Mouse (Mus musculus) CH12.LX (cell line): ENCODE results near the gene Irx3.

Experiments
- CHD2 ChIP-seq: IDR thresholded peaks from 2 replicates; pipeline ENCODE4 v1.6.1; 2011; ENCODE audit warnings: low read length, improper control_type of control experiment
- CTCF ChIP-seq, 2 experiments: IDR thresholded peaks in 1 of 2; conservative IDR thresholded peaks in 1 of 2; 2 replicates each; pipeline ENCODE4 v1.5.1; 2011 to 2012; ENCODE audit warnings: low read depth in 2 of 2, low read length in 2 of 2, improper control_type of control experiment in 1 of 2, inconsistent platforms in 1 of 2, mild to moderate bottlenecking in 1 of 2, moderate library complexity in 1 of 2
- HCFC1 ChIP-seq: IDR thresholded peaks from 2 replicates; pipeline ENCODE4 v1.6.1; 2012; ENCODE audit warnings: low read depth, mild to moderate bottlenecking, inconsistent platforms, low read length, improper control_type of control experiment
- MAX ChIP-seq: IDR thresholded peaks from 2 replicates; pipeline ENCODE4 v1.6.1; 2011; ENCODE audit warnings: low read length, improper control_type of control experiment
- NELFE ChIP-seq: IDR thresholded peaks from 2 replicates; pipeline ENCODE4 v1.6.1; 2011; ENCODE audit warnings: low read depth, low read length, improper control_type of control experiment
- POLR2A ChIP-seq: IDR thresholded peaks from 2 replicates; pipeline ENCODE4 v1.6.1; 2011; ENCODE audit warnings: low read depth, mild to moderate bottlenecking, improper control_type of control experiment, low read length
- RAD21 ChIP-seq: IDR thresholded peaks from 2 replicates; pipeline ENCODE4 v1.6.1; 2011; ENCODE audit warnings: low read depth, mild to moderate bottlenecking, low read length, improper control_type of control experiment, moderate library complexity
- RCOR1 ChIP-seq: conservative IDR thresholded peaks from 2 replicates; pipeline ENCODE4 v1.6.1; 2012; ENCODE audit warnings: low read depth, mild to moderate bottlenecking, inconsistent platforms, low read length, improper control_type of control experiment
- USF2 ChIP-seq: conservative IDR thresholded peaks from 2 replicates; pipeline ENCODE4 v1.6.1; 2011; ENCODE audit warnings: low read depth, low read length, improper control_type of control experiment

DNA sequence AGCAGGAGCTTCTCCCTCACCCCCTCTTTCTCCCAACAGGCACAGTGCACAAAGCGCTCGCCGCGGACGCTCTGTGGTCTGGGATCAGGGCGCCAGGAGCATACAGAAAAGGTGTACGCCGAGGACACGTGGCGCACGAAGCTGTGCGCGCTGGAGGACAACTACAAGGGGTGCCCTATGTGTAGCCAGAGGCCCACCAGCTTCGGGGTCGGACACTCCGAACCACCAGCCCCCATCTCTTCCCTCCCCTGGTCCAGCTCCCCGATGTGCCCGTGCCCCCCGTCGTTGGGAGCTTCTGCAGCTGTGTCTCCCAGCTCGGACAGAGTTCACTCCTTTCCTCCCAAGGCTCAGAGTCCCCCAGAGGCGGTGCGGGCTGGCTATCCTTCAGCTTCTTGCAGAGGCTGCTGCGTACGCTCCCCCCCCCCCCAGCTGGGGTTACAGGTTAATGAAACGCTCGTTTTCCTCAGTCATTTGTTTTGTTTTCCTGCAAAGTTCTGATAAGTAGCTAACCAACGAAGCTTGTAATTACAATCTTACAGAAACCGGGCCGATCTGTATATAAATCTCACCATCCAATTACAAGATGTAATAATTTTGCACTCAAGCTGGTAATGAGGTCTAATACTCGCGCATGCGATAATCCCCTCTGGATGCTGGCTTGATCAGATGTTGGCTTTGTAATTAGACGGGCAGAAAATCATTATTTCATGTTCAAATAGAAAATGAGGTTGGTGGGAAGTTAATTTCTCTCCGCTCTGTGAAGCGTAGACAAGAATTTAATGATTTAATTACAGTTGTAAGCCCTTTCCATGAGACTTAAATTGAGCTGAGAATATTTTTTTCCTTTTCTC is 2.8 kb upstream of the Irx3 start:
- TF ChIP-seq USF2 (no peak), RAD21 (no peak), CTCF (conservative IDR thresholded peaks at IDR 0.05 in 1 of 2, IDR thresholded peaks at IDR 0.05 in 1 of 2; ENCODE audit: low read depth in 2 of 2, low read length in 2 of 2) (no peak), MAX (no peak), NELFE (no peak), CHD2 (no peak), HCFC1 (no peak), RCOR1 (no peak), POLR2A (no peak)
